Mouse (Mus musculus) neural tube, embryonic 13.5 days (tissue): Measurements from ENCODE around the gene Gm973. TPM values are rescaled to one million over a fixed set of nuclear protein-coding genes. Genes with fewer than 3 reads are reported as not detected.

ENCODE experiments used
- ATAC-seq: fragments of 200-750 bp; cut with Nextera tagmentation; 2 replicates; pipeline ENCODE4 v1.8.0; 2017; ENCODE audit warnings: low read depth, mild to moderate bottlenecking, moderate TSS enrichment, moderate library complexity
- H3K27ac ChIP-seq: fragments of 300-500 bp; sonication (generic); replicated peaks from 2 replicates; pipeline ENCODE4 v1.5.1; 2015; ENCODE audit warnings: moderate library complexity, mild to moderate bottlenecking, inconsistent platforms
- H3K27me3 ChIP-seq: fragments of 300-500 bp; sonication (generic); 2 replicates; pipeline ENCODE4 v1.6.1; 2015; ENCODE audit warnings: mild to moderate bottlenecking, inconsistent platforms
- H3K36me3 ChIP-seq: fragments of 300-500 bp; sonication (generic); 2 replicates; pipeline ENCODE4 v1.6.1; 2015; ENCODE audit warnings: mild to moderate bottlenecking, inconsistent platforms
- H3K4me1 ChIP-seq: fragments of 300-500 bp; sonication (generic); replicated peaks from 2 replicates; pipeline ENCODE4 v1.6.1; 2015; ENCODE audit warnings: inconsistent platforms
- H3K4me2 ChIP-seq: fragments of 300-500 bp; sonication (generic); 2 replicates; pipeline ENCODE4 v1.6.1; 2015; ENCODE audit warnings: inconsistent platforms, mild to moderate bottlenecking, moderate library complexity
- H3K4me3 ChIP-seq: fragments of 300-500 bp; sonication (generic); 2 replicates; pipeline ENCODE4 v1.5.1; 2015; ENCODE audit warnings: mild to moderate bottlenecking, inconsistent platforms
- H3K9ac ChIP-seq: fragments of 300-500 bp; sonication (generic); 2 replicates; pipeline ENCODE4 v1.6.1; 2015; ENCODE audit warnings: moderate library complexity, mild to moderate bottlenecking, inconsistent platforms
- H3K9me3 ChIP-seq: fragments of 300-500 bp; sonication (generic); 2 replicates; pipeline ENCODE4 v1.6.1; 2016; ENCODE audit warnings: inconsistent platforms
- WGBS: fragments of 180-500 bp; shearing (Covaris S2); methylation state at CpG from one replicate; pipeline ENCODE4 v1.1.7; 2015; 5-methylcytosine and 5-hydroxymethylcytosine counted together
- polyA plus RNA-seq: library from polyadenylated mRNA; unstranded; fragments of >200 nt; fragmentation: Nextera tagmentation; extraction: Ambion mirVana; gene quantifications from 2 replicates; pipeline ENCODE4 v1.2.1, GENCODE M21; 2015

Gm973 gene
- polyA plus RNA-seq, 1 experiment from 2014 or later = 10.3 TPM

DNA sequence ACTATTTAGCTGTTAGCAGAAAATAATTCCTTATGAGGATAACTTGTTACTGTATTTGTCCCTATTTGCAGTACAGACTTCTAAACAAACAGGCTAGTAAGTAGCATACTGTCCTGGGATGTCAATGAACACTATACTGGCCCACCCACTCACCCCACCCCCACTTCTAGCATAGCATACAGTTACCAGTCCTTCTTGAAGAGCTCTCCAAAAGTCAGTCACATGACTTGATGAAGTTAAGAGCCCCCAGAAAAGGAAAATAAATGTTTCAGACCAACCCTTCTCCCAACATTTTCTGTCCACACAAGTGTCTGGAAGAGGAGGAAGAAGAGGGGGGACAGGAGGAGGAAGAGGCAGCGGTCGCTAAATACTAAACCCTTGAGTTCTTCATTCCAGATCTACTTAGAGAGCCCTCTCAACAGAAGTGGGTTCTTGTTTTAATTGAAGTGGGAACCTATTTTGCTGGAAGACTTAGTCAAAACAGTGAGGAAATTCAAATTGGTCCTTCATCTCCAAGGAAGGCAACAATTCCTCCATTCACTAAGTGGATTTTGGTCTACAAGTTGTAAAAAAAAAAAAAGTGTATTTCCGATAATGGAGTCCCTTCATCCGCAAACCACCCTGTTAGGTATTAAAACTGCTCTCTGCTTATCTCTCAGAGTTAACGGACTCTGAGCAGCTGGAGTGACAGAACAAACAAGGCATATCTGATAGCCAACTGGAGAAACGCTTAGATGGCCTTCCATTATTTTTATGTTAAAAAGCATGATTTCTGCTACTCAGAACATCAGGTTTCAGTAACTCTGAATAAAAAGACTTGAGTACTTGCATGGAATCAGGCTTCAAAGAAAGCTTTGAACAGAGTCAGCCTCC, 18.1 kb upstream of the Gm973 start:
- no peaks in the 10 kb centered on the region for H3K4me1 ChIP-seq
- no peak overlapping the region for H3K9ac ChIP-seq
- H3K36me3 ChIP-seq = no peaks in the 10 kb centered on the region
- no peak for ATAC-seq
- H3K27ac ChIP-seq = no peak overlapping the region
- 82% methylated on average over 6 of the region's 6 CpGs for WGBS
- no peaks in the 10 kb centered on the region for H3K9me3 ChIP-seq
- H3K4me2 ChIP-seq = no peak overlapping the region
- no peak overlapping the region for H3K4me3 ChIP-seq
- no peaks in the 10 kb centered on the region for H3K27me3 ChIP-seq

DNA sequence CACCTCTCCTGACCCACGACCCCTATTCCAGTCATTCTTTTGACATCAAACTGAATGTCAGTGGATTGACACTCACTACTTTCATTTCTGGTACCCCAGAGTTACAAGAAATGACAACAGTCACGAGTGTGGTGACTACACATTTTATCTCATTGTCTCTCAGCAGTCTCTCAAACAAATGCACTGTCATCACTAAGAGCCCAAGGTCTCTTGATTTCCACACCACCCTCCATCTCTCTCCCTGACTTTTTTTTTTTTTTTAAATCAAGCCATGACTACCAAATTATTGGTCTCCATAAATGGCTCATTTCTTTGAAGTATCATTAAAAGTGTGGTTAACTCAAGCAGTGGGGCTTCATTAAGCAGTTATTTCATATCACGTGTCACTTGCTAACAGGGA, 16.7 kb upstream of the Gm973 start:
- Histone ChIP-seq H3K4me1 (no peaks in the 10 kb centered on the region), H3K27me3 (no peaks in the 10 kb centered on the region), H3K27ac (no peak overlapping the region), H3K4me2 (no peak overlapping the region), H3K4me3 (no peak overlapping the region), H3K9ac (no peak overlapping the region), H3K9me3 (no peaks in the 10 kb centered on the region), H3K36me3 (no peaks in the 10 kb centered on the region)
- ATAC-seq = no peak
- 85% methylated on average over 3 of the region's 3 CpGs for WGBS

DNA sequence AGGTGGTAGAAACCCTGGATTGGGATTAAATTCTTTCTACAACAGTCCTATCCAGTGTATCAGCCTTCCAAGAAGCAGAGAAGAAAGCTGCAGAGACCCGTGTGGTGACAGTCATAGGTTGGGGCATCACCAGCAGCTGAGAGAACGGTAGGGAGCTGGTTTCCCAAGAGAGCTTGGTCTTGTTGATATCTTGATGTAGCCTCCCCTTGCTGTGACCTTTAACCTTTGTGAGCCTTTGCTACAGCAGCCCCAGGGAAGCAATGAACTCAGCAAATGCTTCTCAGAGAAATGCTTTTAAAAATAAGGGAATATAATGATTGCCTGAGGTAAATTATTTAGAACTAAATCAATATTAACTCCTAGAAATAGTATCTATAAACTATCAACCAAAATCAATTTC, 13.7 kb upstream of the Gm973 start:
- no peaks in the 10 kb centered on the region for H3K4me1 ChIP-seq
- H3K9ac ChIP-seq = no peak overlapping the region
- ATAC-seq = no peak
- no peak overlapping the region for H3K27ac ChIP-seq
- H3K36me3 ChIP-seq = no peaks in the 10 kb centered on the region
- H3K9me3 ChIP-seq = no peaks in the 10 kb centered on the region
- no peak overlapping the region for H3K4me3 ChIP-seq
- no peak overlapping the region for H3K4me2 ChIP-seq
- 85% methylated on average over 2 of the region's 2 CpGs for WGBS
- H3K27me3 ChIP-seq = no peaks in the 10 kb centered on the region

DNA sequence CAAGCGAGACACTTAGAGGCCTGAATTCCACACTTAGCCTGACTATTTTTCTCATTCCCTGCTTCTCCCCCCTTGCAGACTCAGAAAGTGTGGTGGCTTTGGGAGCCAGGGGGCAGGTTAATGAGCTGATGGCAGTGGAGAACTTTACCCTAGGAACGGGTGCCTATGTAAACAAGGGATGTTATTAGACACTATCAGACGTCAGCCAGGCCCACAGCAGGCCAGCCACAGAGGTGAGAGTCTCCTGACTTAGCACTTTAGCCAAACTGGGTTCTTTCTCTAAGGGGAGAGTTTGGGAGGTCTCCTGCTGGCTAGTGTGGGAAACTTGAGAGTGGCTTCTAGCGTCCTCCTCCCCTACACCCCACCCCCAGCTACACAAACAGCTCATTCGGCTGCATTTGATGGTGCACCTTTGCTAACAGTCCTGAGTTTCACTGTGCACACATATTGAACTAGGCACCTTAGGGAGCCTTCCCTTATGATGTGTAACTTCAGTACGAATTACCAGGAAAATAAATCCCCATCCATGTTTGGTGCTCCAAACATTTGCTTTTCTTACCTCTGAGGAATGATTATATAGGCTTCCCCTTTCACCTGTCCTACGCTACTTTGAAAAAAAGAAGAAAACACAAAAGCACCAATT, 12.3 kb upstream of the Gm973 start:
- Histone ChIP-seq H3K9me3 (no peaks in the 10 kb centered on the region), H3K36me3 (no peaks in the 10 kb centered on the region), H3K27ac (no peak overlapping the region), H3K27me3 (no peaks in the 10 kb centered on the region), H3K9ac (no peak overlapping the region), H3K4me3 (no peak overlapping the region), H3K4me2 (no peak overlapping the region), H3K4me1 (peaks cover 8% of the 10 kb centered on the region)
- ATAC-seq = no peak
- 62% methylated on average over 7 of the region's 7 CpGs for WGBS

DNA sequence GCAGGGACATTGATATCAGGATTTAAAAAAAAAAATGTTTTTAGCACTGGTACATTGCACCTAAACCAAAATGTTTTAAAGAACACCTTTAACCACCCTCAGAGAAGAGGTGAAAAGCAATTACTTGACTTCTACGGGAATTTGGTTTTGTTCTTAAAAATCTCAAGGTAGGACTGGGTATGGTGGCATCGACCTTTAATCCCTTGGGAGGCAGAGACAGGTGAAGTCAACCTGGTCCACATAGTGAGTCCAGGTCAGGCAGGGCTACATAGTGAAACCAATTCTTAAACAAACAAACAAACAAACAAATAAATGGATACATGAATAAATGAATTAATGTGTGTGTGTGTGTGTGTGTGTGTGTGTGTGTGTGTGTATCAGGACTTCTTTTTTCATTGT, 11.8 kb upstream of the Gm973 start:
- no peaks in the 10 kb centered on the region for H3K27me3 ChIP-seq

DNA sequence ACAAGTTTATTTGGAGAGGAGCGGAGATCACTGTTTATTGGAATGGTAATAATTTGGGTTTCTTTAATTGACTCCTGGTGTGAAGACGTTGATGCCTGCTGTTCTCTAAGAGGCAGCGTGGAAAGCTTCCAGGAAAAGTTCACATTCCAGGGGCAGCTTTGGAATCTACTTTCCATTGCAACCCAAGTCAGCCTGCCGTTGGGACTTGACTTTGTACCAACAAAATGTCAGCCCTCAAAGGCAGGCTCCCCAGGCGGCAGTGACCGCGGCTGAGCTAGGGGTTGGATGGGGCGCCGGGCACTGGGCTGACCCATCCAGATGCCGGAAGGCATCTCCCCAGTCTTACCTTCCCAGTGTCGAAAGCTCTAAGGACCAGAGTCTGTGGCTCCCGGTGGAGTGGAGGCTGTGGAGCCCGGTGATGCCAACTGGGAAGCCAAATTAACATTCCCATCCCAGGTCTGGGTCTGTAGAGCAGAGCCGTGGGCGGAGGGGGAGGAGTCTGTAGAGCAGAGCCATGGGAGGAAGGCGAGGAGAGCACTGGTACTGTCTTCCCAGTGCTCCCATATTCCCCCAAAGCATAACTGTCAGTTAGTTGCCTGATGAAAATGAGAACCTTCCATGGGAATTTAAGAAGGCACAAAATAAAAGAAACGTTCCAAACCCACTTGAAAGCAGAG, 7.5 kb upstream of the Gm973 start:
- Histone ChIP-seq H3K27me3 (no peaks in the 10 kb centered on the region), H3K27ac (no peak overlapping the region), H3K4me1 (peaks cover 9% of the 10 kb centered on the region), H3K4me3 (no peak overlapping the region), H3K9me3 (no peaks in the 10 kb centered on the region), H3K36me3 (no peaks in the 10 kb centered on the region), H3K4me2 (0 out of 2 replicates have a peak overlapping the region, but pooled peaks have one; percentile 16), H3K9ac (no peak overlapping the region)
- ATAC-seq = no peak
- 35% methylated on average over 17 of the region's 17 CpGs for WGBS

More for the DNA sequence above, 11.8 kb upstream of the Gm973 start:
- Histone ChIP-seq H3K4me2 (no peak overlapping the region), H3K36me3 (no peaks in the 10 kb centered on the region), H3K9ac (no peak overlapping the region), H3K9me3 (no peaks in the 10 kb centered on the region), H3K4me1 (peaks cover 9% of the 10 kb centered on the region), H3K27ac (no peak overlapping the region), H3K4me3 (no peak overlapping the region)
- no peak for ATAC-seq
- WGBS = 80% methylated on average over 2 of the region's 2 CpGs

DNA sequence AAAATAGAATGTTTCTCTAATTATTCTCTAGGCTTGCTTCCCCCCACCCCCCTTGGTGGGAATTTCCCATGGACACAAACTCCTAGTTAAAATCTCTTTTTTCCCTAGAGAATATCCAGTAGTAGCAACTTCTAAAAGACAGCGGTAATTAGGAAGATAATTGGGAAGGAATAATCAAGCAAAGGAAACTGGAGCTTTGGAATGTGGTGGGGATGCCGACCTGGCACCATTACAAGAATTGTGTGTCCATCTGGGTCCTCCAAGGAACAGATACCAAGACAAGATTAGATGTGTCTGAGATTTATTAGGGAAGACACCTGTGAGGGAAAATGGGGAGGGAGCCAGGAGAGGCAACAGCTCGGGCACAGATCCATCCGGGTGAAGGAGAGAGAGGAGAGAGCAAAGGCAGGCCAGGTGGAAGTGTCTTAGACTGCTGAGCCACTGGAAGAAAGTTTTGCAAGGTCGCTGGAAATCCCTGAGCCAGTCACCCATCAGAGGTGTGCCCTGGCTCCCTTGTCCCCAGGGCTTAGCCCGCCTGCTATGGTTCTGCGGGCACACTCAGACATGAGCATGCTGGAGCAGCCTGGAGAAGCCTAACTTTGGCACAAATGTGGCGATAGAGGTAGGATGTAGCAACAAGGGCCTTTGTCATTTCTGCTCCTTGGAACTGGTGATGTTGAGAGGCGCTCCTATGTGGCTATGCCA, 4.3 kb upstream of the Gm973 start:
- WGBS = 63% methylated on average over 9 of the region's 9 CpGs
- ATAC-seq = no peak
- no peak overlapping the region for H3K4me3 ChIP-seq
- H3K27ac ChIP-seq = no peak overlapping the region
- no peak overlapping the region for H3K4me2 ChIP-seq
- H3K9ac ChIP-seq = no peak overlapping the region
- H3K9me3 ChIP-seq = no peaks in the 10 kb centered on the region
- H3K27me3 ChIP-seq = no peaks in the 10 kb centered on the region
- H3K4me1 ChIP-seq = peaks cover 23% of the 10 kb centered on the region
- H3K36me3 ChIP-seq = no peaks in the 10 kb centered on the region

DNA sequence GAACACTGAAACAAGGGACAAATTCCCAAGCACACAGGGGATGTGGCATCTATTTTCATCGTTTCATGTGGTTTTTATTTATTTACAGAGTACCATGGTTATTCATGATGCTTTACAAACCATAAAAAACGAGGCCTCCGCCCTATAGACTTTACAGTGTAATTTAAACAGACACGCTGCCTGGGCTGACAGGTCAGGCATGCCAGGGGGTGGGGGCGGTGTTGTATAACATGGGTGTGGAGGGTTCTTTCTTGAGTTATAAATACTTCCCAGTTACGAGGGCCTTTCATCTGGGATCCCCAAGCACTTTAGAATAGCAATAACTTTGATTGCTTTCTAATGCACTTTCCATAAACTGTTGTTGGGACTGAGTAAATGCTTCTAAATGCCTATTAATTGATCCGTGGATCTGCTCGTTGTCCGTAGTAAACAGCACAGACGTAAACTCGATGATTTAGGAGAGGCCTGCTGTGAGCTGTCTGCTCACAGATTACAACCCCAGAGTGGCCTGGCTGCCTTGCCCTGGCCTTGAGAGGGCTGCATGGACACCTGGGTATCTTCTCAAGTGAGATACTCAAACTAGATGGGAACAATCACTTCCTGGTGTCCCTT, 4.3 kb downstream of the Gm973 start:
- Histone ChIP-seq H3K4me1 (peaks cover 63% of the 10 kb centered on the region), H3K27me3 (no peaks in the 10 kb centered on the region), H3K27ac (no peak overlapping the region), H3K4me3 (no peak overlapping the region), H3K9ac (no peak overlapping the region), H3K9me3 (no peaks in the 10 kb centered on the region), H3K36me3 (no peaks in the 10 kb centered on the region), H3K4me2 (no peak overlapping the region)
- no peak for ATAC-seq
- 15% methylated on average over 11 of the region's 11 CpGs for WGBS

DNA sequence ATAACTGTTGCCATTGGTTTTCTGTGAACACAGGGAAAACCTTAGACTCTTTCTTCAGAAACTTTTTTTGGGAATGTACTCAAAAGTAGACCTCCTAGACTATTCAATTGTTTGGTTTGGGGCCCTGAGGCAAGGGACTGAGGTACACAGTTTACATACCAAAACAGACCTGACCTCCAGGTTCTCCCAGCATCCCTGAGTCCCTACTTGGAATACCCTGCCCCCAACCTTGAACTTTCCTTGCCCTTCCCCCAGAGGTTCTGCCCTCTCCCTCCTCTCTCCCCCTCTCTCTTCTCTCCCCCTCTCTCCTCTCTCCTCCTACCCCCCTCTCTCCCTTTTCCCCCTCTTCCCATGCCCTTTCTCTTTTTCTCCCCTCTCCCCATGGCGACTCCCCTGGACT, 6.4 kb downstream of the Gm973 start:
- Histone ChIP-seq H3K4me2 (no peak overlapping the region), H3K4me1 (peaks cover 44% of the 10 kb centered on the region), H3K4me3 (no peak overlapping the region), H3K9me3 (no peaks in the 10 kb centered on the region), H3K9ac (no peak overlapping the region), H3K36me3 (no peaks in the 10 kb centered on the region), H3K27ac (no peak overlapping the region), H3K27me3 (no peaks in the 10 kb centered on the region)
- WGBS = 45% methylated on average over 1 of the region's 1 CpGs
- ATAC-seq = no peak

DNA sequence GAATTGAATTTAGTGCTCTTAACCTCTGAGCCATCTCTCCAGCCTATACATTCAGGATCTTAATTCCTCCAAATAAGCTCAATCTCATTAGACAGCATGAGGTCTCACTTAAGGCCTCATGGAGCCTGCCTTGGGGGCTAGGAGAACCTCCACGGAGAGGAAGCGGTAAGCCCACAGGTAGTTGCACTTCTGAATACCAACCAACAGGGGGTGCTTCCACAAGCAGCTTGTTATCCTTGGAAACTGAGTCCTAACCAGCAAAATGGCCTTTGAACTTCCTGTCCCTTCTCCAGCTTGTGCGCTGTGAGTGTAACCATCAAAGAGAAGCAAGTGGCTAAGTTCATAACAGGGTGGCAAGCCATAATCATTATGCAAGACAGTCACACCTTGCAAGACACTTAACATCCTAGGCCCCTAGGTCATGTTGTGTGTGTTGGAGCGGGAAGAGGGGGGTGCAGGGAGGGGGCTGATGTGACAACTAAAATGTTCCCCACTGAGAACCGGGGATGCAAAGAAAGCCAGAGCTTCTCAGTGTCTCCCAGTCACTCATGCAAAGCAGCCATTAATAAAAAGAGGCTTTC, 7.4 kb downstream of the Gm973 start:
- no peak for ATAC-seq
- Histone ChIP-seq H3K9ac (no peak overlapping the region), H3K9me3 (no peaks in the 10 kb centered on the region), H3K27ac (peak overlapping the region; percentile 50; the same call in 1 of the 2 replicates), H3K27me3 (no peaks in the 10 kb centered on the region), H3K4me2 (no peak overlapping the region), H3K4me1 (peaks cover 42% of the 10 kb centered on the region), H3K36me3 (no peaks in the 10 kb centered on the region), H3K4me3 (no peak overlapping the region)
- WGBS = 54% methylated on average over 5 of the region's 5 CpGs

DNA sequence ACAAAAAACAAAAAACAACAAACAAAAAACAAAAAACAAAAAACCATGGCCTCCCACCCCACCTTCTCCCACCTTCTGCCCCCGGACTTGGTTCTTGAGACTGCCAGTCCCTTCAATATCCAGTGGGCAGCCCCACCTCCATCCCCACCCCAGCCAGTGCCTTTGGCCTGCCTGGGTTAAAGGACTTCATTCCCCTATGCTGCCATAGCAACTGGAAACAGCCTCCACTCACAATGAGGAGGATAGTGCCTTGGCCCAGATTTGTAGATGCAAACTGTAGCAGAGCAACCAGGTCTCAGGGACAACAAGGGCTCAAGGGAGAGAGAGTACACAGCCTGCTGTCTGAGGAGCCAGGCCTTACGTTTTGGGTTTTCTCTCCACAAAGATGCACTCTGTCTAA, 8.0 kb downstream of the Gm973 start:
- no peak overlapping the region for H3K9ac ChIP-seq
- H3K4me1 ChIP-seq = peaks cover 38% of the 10 kb centered on the region
- H3K9me3 ChIP-seq = no peaks in the 10 kb centered on the region
- H3K27ac ChIP-seq = peak overlapping the region; percentile 50
- no peak overlapping the region for H3K4me2 ChIP-seq
- no peak overlapping the region for H3K4me3 ChIP-seq
- peak; percentile 62 for ATAC-seq
- H3K27me3 ChIP-seq = no peaks in the 10 kb centered on the region
- WGBS = 21% methylated on average over 2 of the region's 2 CpGs
- H3K36me3 ChIP-seq = no peaks in the 10 kb centered on the region
